Mouse (Mus musculus) retina, postnatal 7 days (tissue): ENCODE measurements around the gene Jak1.
"Not testable (repeated sequence)": the region's sequence is repeated elsewhere in the genome, so short reads cannot be mapped to it uniquely, and the experiment has no call there.

ENCODE experiments used
- DNase-seq: peaks from one replicate; pipeline ENCODE4 v3.0.0-alpha.2; 2012; ENCODE audit warnings: low read depth, low spot score

The Jak1 gene

GRCm38 (mm10) chr4:101276456-101277070 is 11.5 kb upstream of the Jak1 start:
- no peak for DNase-seq

- DNase-seq: no peak
Measured at GRCm38 (mm10) chr4:101275881-101276280, 10.8 kb upstream of the Jak1 start.

GRCm38 (mm10) chr4:101270734-101271133 is 5.7 kb upstream of the Jak1 start:
- DNase-seq: no peak

- not testable (repeated sequence) for DNase-seq
Measured at GRCm38 (mm10) chr4:101268506-101268905, 3.4 kb upstream of the Jak1 start.

GRCm38 (mm10) chr4:101265523-101265922 is 441 bp upstream of the Jak1 start:
- DNase-seq: no peak

GRCm38 (mm10) chr4:101263968-101264740 is 928 bp downstream of the Jak1 start:
- no peak for DNase-seq

GRCm38 (mm10) chr4:101261596-101261995 is 3.5 kb downstream of the Jak1 start:
- no peak for DNase-seq

GRCm38 (mm10) chr4:101260744-101261291 is 4.3 kb downstream of the Jak1 start:
- no peak for DNase-seq

GRCm38 (mm10) chr4:101256526-101257210 is 8.4 kb downstream of the Jak1 start:
- no peak for DNase-seq

GRCm38 (mm10) chr4:101254606-101255349 is 10.3 kb downstream of the Jak1 start:
- no peak for DNase-seq

- no peak for DNase-seq
Measured at GRCm38 (mm10) chr4:101254015-101254414, 11.1 kb downstream of the Jak1 start.

- no peak for DNase-seq
Measured at GRCm38 (mm10) chr4:101252781-101253622, 12.1 kb downstream of the Jak1 start.

GRCm38 (mm10) chr4:101252016-101252415 is 13.1 kb downstream of the Jak1 start:
- no peak for DNase-seq

GRCm38 (mm10) chr4:101249977-101250743 is 14.9 kb downstream of the Jak1 start:
- no peak for DNase-seq

GRCm38 (mm10) chr4:101247355-101247754 is 17.7 kb downstream of the Jak1 start:
- no peak for DNase-seq

GRCm38 (mm10) chr4:101246569-101246968 is 18.5 kb downstream of the Jak1 start:
- no peak for DNase-seq

GRCm38 (mm10) chr4:101244257-101245011 is 20.6 kb downstream of the Jak1 start:
- DNase-seq: no peak

GRCm38 (mm10) chr4:101240875-101241173 is 24.3 kb downstream of the Jak1 start:
- no peak for DNase-seq

GRCm38 (mm10) chr4:101240163-101240874 is 24.8 kb downstream of the Jak1 start:
- no peak for DNase-seq
